Mouse (Mus musculus): ENCODE data around the gene Evi2b. TPM values are rescaled to one million over a fixed set of nuclear protein-coding genes. Genes with fewer than 3 reads are reported as not detected.

Gene Evi2b
- under 1 TPM in 1 of 2 experiments, not detected in 1; 0.26 TPM for polyA plus RNA-seq (2012; fragmentation: generic; extraction: Trizol)

GRCm38 (mm10) chr11:79523560-79524309 lies at the start of gene Evi2b:
Evi2b (minus strand) TSS chr11:79523762.

GRCm38 (mm10) chr11:79530333-79530761 lies 6.8 kb upstream of the Evi2b start, which contains the start of the genes Evi2 and Evi2a:
Evi2 (minus strand) TSS chr11:79530589.
Evi2a (minus strand) TSS chr11:79530609.

GRCm38 (mm10) chr11:79503845-79504244 lies 19.7 kb downstream of the Evi2b start, which contains the start of gene Omg:
Omg (minus strand) TSS chr11:79504084.

Other genes with a start within 250 kb of the Evi2b start
- not detected for gene Gm9964, start 226.9 kb downstream of the Evi2b start, polyA plus RNA-seq (2012; fragmentation: generic; extraction: Trizol)
- 1 to 10 TPM; 1.2 to 5.4 TPM for gene Nf1, start 184.1 kb downstream of the Evi2b start, polyA plus RNA-seq (2012; fragmentation: generic; extraction: Trizol)
- under 1 TPM; 0.01 to 0.15 TPM for gene Omg, start 19.7 kb downstream of the Evi2b start, polyA plus RNA-seq (2012; fragmentation: generic; extraction: Trizol)
- under 1 TPM in 1 of 2 experiments, not detected in 1; 0.14 TPM for gene Evi2, start 6.8 kb upstream of the Evi2b start, polyA plus RNA-seq (2012; fragmentation: generic; extraction: Trizol)
- 1 to 10 TPM in 1 of 2 experiments, under 1 TPM in 1; 0.53 to 6.1 TPM for gene Evi2a, start 6.8 kb upstream of the Evi2b start, polyA plus RNA-seq (2012; fragmentation: generic; extraction: Trizol)
- gene Rab11fip4, start 67.5 kb upstream of the Evi2b start, polyA plus RNA-seq (2012; fragmentation: generic; extraction: Trizol) = under 1 TPM; 0.01 to 0.07 TPM

Measured in C3H10T1/2 (cell line).